Mouse (Mus musculus) bone marrow, adult 2 months (tissue): ENCODE data around the gene Cep128.
A peak's percentile ranks its signal among the peaks of the same experiment; 100 is the strongest.

ENCODE experiments used
- CTCF ChIP-seq: fragments of 200-500 bp; IDR thresholded peaks from 2 replicates; pipeline ENCODE4 v1.5.1; 2011; ENCODE audit warnings: low read length, control low read depth; ENCODE audit not compliant: control insufficient read depth, insufficient read depth
- POLR2A ChIP-seq: fragments of 200-500 bp; IDR thresholded peaks from 2 replicates; pipeline ENCODE4 v1.6.1; 2011; ENCODE audit warnings: low read depth, mild to moderate bottlenecking, control low read depth, low read length, borderline replicate concordance; ENCODE audit not compliant: control insufficient read depth

DNA sequence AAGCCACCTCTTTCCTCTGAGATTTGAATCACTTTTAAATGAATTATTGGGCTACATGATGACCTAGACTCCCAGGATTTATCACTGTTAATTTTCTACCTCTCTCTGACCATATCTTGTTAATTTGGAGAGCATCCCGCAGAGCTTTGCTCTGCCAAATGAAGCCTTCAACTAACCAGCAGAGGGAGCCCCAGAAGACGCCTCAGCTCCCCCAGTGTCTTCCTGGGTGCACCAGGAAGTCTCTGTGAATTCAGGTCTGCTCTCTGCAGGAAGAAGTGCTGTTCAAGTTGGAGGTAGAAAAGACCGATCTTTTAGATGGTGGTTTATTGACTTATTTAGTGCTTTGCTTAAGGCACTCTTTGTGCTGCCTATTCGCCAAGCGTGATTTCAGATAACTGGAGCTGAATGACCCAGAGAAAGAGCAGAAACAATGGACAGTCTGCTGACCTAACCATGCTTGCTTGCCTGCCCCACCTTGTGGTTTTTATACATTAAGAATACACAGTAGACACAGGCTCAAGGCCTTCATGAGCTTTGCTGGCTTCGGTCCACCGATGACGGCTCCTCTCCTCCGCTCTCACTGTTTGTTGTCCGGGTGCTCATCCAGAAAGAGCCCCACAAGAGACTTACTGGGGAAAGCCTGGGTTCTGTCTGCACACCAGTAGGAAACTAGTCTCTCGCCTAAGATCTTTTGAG lies 39.1 kb upstream of the Cep128 start:
- peak; percentile 54 for TF ChIP-seq CTCF
- TF ChIP-seq POLR2A = no peak
